Mouse (Mus musculus): ENCODE data around the gene 1810049J17Rik.

GRCm38 (mm10) chr15:12290330-12290729 is 31.4 kb downstream of the 1810049J17Rik start:
- no peak for TF ChIP-seq CTCF (IDR thresholded peaks at IDR 0.05)
- no peak for TF ChIP-seq EP300 (IDR thresholded peaks at IDR 0.05)

Measured in lung, postnatal 0 days (tissue).